Mouse (Mus musculus): Measurements from ENCODE around the gene Ckap2.

DNA sequence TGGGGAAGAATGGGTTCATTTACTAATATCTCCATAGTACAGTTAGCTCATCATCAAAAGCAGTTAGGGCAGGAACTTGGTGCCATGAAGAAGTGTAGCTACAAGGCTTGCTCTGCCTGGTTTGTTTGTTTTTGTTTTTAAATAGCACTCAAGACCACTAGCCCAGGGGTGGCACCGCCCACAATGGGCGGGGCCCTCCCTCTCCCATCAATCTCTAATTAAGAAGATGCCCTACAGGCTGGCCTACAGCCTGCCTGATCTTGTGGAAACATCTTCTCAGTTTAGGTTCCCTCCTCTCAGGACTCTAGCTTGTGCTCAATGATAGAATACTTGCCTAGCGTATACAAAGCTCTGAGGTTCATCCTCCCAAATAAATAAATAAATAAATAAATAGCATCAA, 735 bp downstream of the Ckap2 start:
- TF ChIP-seq POLR2A (IDR thresholded peaks at IDR 0.05; ENCODE audit: low read depth, low read length) (no peak), CTCF (IDR thresholded peaks at IDR 0.05; ENCODE audit: borderline replicate concordance, insufficient read depth, low read length) (no peak)
